Mouse (Mus musculus): ENCODE results near the gene Spaar. TPM values are rescaled to one million over a fixed set of nuclear protein-coding genes. Genes with fewer than 3 reads are reported as not detected.
"Not testable (repeated sequence)": the region's sequence is repeated elsewhere in the genome, so short reads cannot be mapped to it uniquely, and the experiment has no call there.

The Spaar gene
- polyA plus RNA-seq, 1 experiment from 2014 or later, result 0.16 TPM

- no peak overlapping the region for H3K4me3 ChIP-seq
- no peaks in the 10 kb centered on the region for H3K36me3 ChIP-seq
- peaks cover 10% of the 10 kb centered on the region; the same call in 1 of the 2 replicates for H3K4me1 ChIP-seq
- 93% methylated on average over 2 of the region's 2 CpGs for WGBS
- no peaks in the 10 kb centered on the region for H3K9me3 ChIP-seq
- no peak for DNase-seq (ENCODE audit: low spot score)
- H3K27me3 ChIP-seq (ENCODE audit: insufficient read depth, poor library complexity, severe bottlenecking), result peaks cover 9% of the 10 kb centered on the region; the same call in 1 of the 2 replicates
- no peak overlapping the region for H3K27ac ChIP-seq
Measured at GRCm38 (mm10) chr4:43769374-43769773, 39.5 kb downstream of the Spaar start.

DNA sequence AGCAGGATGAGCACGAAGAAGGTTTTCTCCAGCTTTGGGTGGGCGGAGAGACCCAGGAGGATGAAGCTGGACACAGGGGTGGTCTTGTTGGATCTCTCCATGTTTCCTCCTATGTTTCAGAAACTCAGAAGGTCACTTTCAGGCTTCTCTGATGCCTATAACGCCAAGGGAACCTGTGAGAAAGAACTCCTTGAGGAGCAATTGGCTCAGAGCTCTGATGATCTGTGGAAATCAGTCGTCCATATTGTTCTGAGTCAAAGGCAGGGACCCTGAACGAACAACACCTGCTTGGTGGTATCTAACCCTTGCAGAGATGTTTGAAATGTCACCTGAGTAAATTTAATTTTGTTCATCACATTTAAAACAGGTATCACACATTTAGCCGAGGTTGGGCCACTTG lies 41.1 kb downstream of the Spaar start, which contains the start of gene Olfr159:
Olfr159 (minus strand) TSS at position 101 of the 400 bp plus-strand sequence.
- Histone ChIP-seq H3K4me3 (no peak within 1 kb of the TSS), H3K27ac (no peak within 1 kb of the TSS), H3K27me3 (ENCODE audit: insufficient read depth, poor library complexity, severe bottlenecking) (peaks cover 10% of the 10 kb centered on the region; the same call in 1 of the 2 replicates), H3K9me3 (no peaks in the 10 kb centered on the region), H3K36me3 (no peaks in the 10 kb centered on the region), H3K4me1 (peaks cover 10% of the 10 kb centered on the region; the same call in 1 of the 2 replicates)
- 79% methylated on average over 6 of the region's 6 CpGs for WGBS
- DNase-seq (ENCODE audit: low spot score), result no peak

GRCm38 (mm10) chr4:43771626-43772025 lies 41.8 kb downstream of the Spaar start:
- Histone ChIP-seq H3K27me3 (ENCODE audit: insufficient read depth, poor library complexity, severe bottlenecking) (peaks cover 10% of the 10 kb centered on the region; the same call in 1 of the 2 replicates), H3K4me3 (no peak overlapping the region), H3K9me3 (no peaks in the 10 kb centered on the region), H3K4me1 (peaks cover 10% of the 10 kb centered on the region; the same call in 1 of the 2 replicates), H3K27ac (no peak overlapping the region), H3K36me3 (no peaks in the 10 kb centered on the region)
- WGBS, result 47% methylated on average over 6 of the region's 6 CpGs
- no peak for DNase-seq (ENCODE audit: low spot score)

DNA sequence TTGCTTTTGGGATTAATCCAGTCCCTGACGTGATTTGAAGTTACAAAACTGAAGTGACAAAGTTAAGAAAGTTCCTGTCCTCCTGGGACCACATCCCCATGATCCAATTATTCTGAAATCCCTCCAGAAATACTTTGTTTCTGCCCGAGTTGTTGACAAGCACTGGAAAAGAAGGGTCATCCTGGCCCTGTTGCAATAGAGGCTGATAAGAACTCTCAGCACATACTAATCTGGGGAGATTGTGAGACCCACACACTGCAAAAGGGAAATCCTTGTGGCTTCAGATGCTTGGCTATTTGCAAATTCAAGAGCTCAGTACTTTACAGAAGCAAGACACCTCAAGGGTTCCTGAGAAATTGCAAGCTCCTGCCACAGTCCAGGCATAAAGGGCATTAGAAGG lies 42.5 kb downstream of the Spaar start:
- no peak for DNase-seq (ENCODE audit: low spot score)
- Histone ChIP-seq H3K4me1 (peaks cover 10% of the 10 kb centered on the region; the same call in 1 of the 2 replicates), H3K9me3 (no peaks in the 10 kb centered on the region), H3K4me3 (no peak overlapping the region), H3K36me3 (no peaks in the 10 kb centered on the region), H3K27me3 (ENCODE audit: insufficient read depth, poor library complexity, severe bottlenecking) (peaks cover 10% of the 10 kb centered on the region; the same call in 1 of the 2 replicates), H3K27ac (no peak overlapping the region)
- WGBS, result 21% methylated on average over 2 of the region's 2 CpGs

- Histone ChIP-seq H3K4me1 (no peaks in the 10 kb centered on the region), H3K27ac (no peak overlapping the region), H3K4me3 (no peak overlapping the region), H3K36me3 (no peaks in the 10 kb centered on the region), H3K27me3 (ENCODE audit: insufficient read depth, poor library complexity, severe bottlenecking) (no peaks in the 10 kb centered on the region), H3K9me3 (no peaks in the 10 kb centered on the region)
- DNase-seq (ENCODE audit: low spot score), result no peak
- 68% methylated on average over 6 of the region's 6 CpGs for WGBS
Measured at GRCm38 (mm10) chr4:43795296-43795695, 65.5 kb downstream of the Spaar start.

DNA sequence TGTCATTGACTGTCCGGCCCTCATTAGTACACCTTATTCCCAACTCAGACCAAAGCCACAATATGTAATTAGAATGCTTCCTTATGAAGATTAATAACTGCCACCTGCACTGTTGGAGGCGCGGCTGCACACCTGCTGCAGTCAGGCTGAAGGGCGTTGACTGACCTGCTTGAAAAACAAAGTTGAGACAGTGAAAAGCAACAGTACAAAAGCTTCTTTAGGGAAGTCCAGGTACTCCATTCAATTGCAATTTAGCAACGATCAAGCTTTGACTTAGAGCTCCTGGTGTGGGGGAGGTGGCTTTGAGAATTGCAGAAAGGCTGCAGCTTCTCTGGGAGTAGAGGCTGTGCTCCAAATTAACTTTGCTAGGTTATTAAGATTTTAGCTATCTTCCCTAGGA lies 66.0 kb downstream of the Spaar start:
- H3K4me1 ChIP-seq; H3K9me3 ChIP-seq; H3K36me3 ChIP-seq; DNase-seq (ENCODE audit: low spot score); H3K27ac ChIP-seq; H3K4me3 ChIP-seq; H3K27me3 ChIP-seq (ENCODE audit: insufficient read depth, poor library complexity, severe bottlenecking): not testable (repeated sequence)
- 77% methylated on average over 5 of the region's 5 CpGs for WGBS

GRCm38 (mm10) chr4:43798936-43799335 lies 69.1 kb downstream of the Spaar start:
- no peak for DNase-seq (ENCODE audit: low spot score)
- no peaks in the 10 kb centered on the region for H3K4me1 ChIP-seq
- H3K9me3 ChIP-seq, result peaks cover 7% of the 10 kb centered on the region; the same call in 1 of the 2 replicates
- WGBS, result 70% methylated on average over 7 of the region's 7 CpGs
- no peaks in the 10 kb centered on the region for H3K27me3 ChIP-seq (ENCODE audit: insufficient read depth, poor library complexity, severe bottlenecking)
- H3K4me3 ChIP-seq, result no peak overlapping the region
- H3K27ac ChIP-seq, result no peak overlapping the region
- H3K36me3 ChIP-seq, result no peaks in the 10 kb centered on the region

Other genes starting within 250 kb of the Spaar start
- gene Sit1, start 246.3 kb upstream of the Spaar start, polyA plus RNA-seq (2016; fragmentation: Nextera tagmentation; extraction: Ambion mirVana), result not detected in 2 replicates
- gene Ccdc107, start 237.1 kb upstream of the Spaar start, polyA plus RNA-seq (2016; fragmentation: Nextera tagmentation; extraction: Ambion mirVana), result 67.2 and 71.7 TPM in 2 replicates
- gene Arhgef39, start 230.3 kb upstream of the Spaar start, polyA plus RNA-seq (2016; fragmentation: Nextera tagmentation; extraction: Ambion mirVana), result 39.9 and 40.1 TPM in 2 replicates
- gene Car9, start 223.1 kb upstream of the Spaar start, polyA plus RNA-seq (2016; fragmentation: Nextera tagmentation; extraction: Ambion mirVana), result 1.4 and 1.7 TPM in 2 replicates
- gene Tpm2, start 206.3 kb upstream of the Spaar start, polyA plus RNA-seq (2016; fragmentation: Nextera tagmentation; extraction: Ambion mirVana), result 135 and 142 TPM in 2 replicates
- gene Creb3, start 167.7 kb upstream of the Spaar start, polyA plus RNA-seq (2016; fragmentation: Nextera tagmentation; extraction: Ambion mirVana), result 63.8 and 68.8 TPM in 2 replicates
- 82.7 and 99.6 TPM in 2 replicates for gene Tln1, start 167.3 kb upstream of the Spaar start, polyA plus RNA-seq (2016; fragmentation: Nextera tagmentation; extraction: Ambion mirVana)
- 20.9 and 29.7 TPM in 2 replicates for gene Rgp1, start 151.3 kb upstream of the Spaar start, polyA plus RNA-seq (2016; fragmentation: Nextera tagmentation; extraction: Ambion mirVana)
- 22.8 and 27.6 TPM in 2 replicates for gene Gba2, start 151.2 kb upstream of the Spaar start, polyA plus RNA-seq (2016; fragmentation: Nextera tagmentation; extraction: Ambion mirVana)
- 1.6 and 1.8 TPM in 2 replicates for gene Msmp, start 145.5 kb upstream of the Spaar start, polyA plus RNA-seq (2016; fragmentation: Nextera tagmentation; extraction: Ambion mirVana)
- gene Npr2, start 98.1 kb upstream of the Spaar start, polyA plus RNA-seq (2016; fragmentation: Nextera tagmentation; extraction: Ambion mirVana), result 5.5 and 5.6 TPM in 2 replicates
- gene Spag8, start 76.4 kb upstream of the Spaar start, polyA plus RNA-seq (2016; fragmentation: Nextera tagmentation; extraction: Ambion mirVana), result 0.63 and 2.0 TPM in 2 replicates
- gene Hint2, start 73.6 kb upstream of the Spaar start, polyA plus RNA-seq (2016; fragmentation: Nextera tagmentation; extraction: Ambion mirVana), result 101 and 117 TPM in 2 replicates
- 2.7 and 3.3 TPM in 2 replicates for gene Tmem8b, start 61.1 kb upstream of the Spaar start, polyA plus RNA-seq (2016; fragmentation: Nextera tagmentation; extraction: Ambion mirVana)
- 1.7 and 1.9 TPM in 2 replicates for gene Fam221b, start 60.9 kb upstream of the Spaar start, polyA plus RNA-seq (2016; fragmentation: Nextera tagmentation; extraction: Ambion mirVana)
- gene Olfr70, start 29.2 kb upstream of the Spaar start, polyA plus RNA-seq (2016; fragmentation: Nextera tagmentation; extraction: Ambion mirVana), result not detected in 2 replicates
- not detected in 2 replicates for gene Olfr71, start 19.8 kb upstream of the Spaar start, polyA plus RNA-seq (2016; fragmentation: Nextera tagmentation; extraction: Ambion mirVana)
- 0.53 and 0.92 TPM in 2 replicates for gene Hrct1, start 2.8 kb upstream of the Spaar start, polyA plus RNA-seq (2016; fragmentation: Nextera tagmentation; extraction: Ambion mirVana)
- gene Olfr159, start 41.0 kb downstream of the Spaar start, polyA plus RNA-seq (2016; fragmentation: Nextera tagmentation; extraction: Ambion mirVana), result not detected in 2 replicates
- gene Olfr156, start 93.9 kb downstream of the Spaar start, polyA plus RNA-seq (2016; fragmentation: Nextera tagmentation; extraction: Ambion mirVana), result not detected in 2 replicates
- 0.10 TPM in 1 of 2 replicates, not detected in the other for gene Olfr157, start 110.2 kb downstream of the Spaar start, polyA plus RNA-seq (2016; fragmentation: Nextera tagmentation; extraction: Ambion mirVana)
- gene Olfr155, start 121.5 kb downstream of the Spaar start, polyA plus RNA-seq (2016; fragmentation: Nextera tagmentation; extraction: Ambion mirVana), result not detected in 2 replicates
- 11.0 and 17.4 TPM in 2 replicates for gene Reck, start 145.5 kb downstream of the Spaar start, polyA plus RNA-seq (2016; fragmentation: Nextera tagmentation; extraction: Ambion mirVana)
- 114 and 119 TPM in 2 replicates for gene Glipr2, start 227.4 kb downstream of the Spaar start, polyA plus RNA-seq (2016; fragmentation: Nextera tagmentation; extraction: Ambion mirVana)